Mouse (Mus musculus) ES-E14 (cell line): Measurements from ENCODE around the gene Mlkl. TPM values are rescaled to one million over a fixed set of nuclear protein-coding genes. Genes with fewer than 3 reads are reported as not detected.

Experiments
- DNase-seq: peaks from one replicate; pipeline ENCODE4 v3.0.0-alpha.2; 2013; ENCODE audit warnings: low read depth, low spot score
- H3K27ac ChIP-seq: 2 replicates; pipeline ENCODE4 v1.5.1; 2012; ENCODE audit warnings: low read depth, mild to moderate bottlenecking, low read length, moderate library complexity, mixed read lengths; ENCODE audit not compliant: poor library complexity, insufficient read depth, severe bottlenecking
- H3K36me3 ChIP-seq: 2 replicates; pipeline ENCODE4 v1.6.1; 2012; ENCODE audit warnings: mild to moderate bottlenecking, low read length, moderate library complexity, mixed read lengths; ENCODE audit not compliant: control insufficient read depth, poor library complexity, insufficient read depth, severe bottlenecking
- H3K4me1 ChIP-seq, 2 experiments: fragments of 150-350 bp in 1 of 2; sonication (generic) in 1 of 2; 2 replicates each; pipeline ENCODE4 v1.6.1; 2012; ENCODE audit warnings: low read length in 2 of 2, mild to moderate bottlenecking in 1 of 2, mixed read lengths in 1 of 2; ENCODE audit not compliant: control insufficient read depth in 2 of 2, insufficient read depth in 2 of 2, poor library complexity in 1 of 2
- H3K4me3 ChIP-seq, 2 experiments: fragments of 150-350 bp in 1 of 2; sonication (generic) in 1 of 2; 2 replicates each; pipeline ENCODE4 v1.5.1; 2012; ENCODE audit warnings: low read length in 2 of 2, low read depth in 1 of 2, mild to moderate bottlenecking in 1 of 2, mixed read lengths in 1 of 2; ENCODE audit not compliant: insufficient read depth in 1 of 2, poor library complexity in 1 of 2, severe bottlenecking in 1 of 2
- H3K9ac ChIP-seq: 2 replicates; pipeline ENCODE4 v1.6.1; 2012; ENCODE audit warnings: low read depth, mild to moderate bottlenecking, low read length, mixed read lengths; ENCODE audit not compliant: poor library complexity, insufficient read depth, severe bottlenecking
- H3K9me3 ChIP-seq: fragments of 150-350 bp; sonication (generic); 2 replicates; pipeline ENCODE4 v1.6.1; 2012; ENCODE audit warnings: low read depth, mild to moderate bottlenecking, low read length; ENCODE audit not compliant: control insufficient read depth, insufficient read depth
- CHD2 ChIP-seq: IDR thresholded peaks from 2 replicates; pipeline ENCODE4 v1.6.1; 2014; ENCODE audit warnings: mild to moderate bottlenecking, low read depth, low read length, inconsistent platforms
- HCFC1 ChIP-seq: IDR thresholded peaks from 2 replicates; pipeline ENCODE4 v1.6.1; 2012; ENCODE audit warnings: low read length, inconsistent platforms, borderline replicate concordance; ENCODE audit not compliant: insufficient read depth
- MAFK ChIP-seq: IDR thresholded peaks from 2 replicates; pipeline ENCODE4 v1.6.1; 2014; ENCODE audit warnings: mild to moderate bottlenecking, low read depth, low read length, inconsistent platforms; ENCODE audit not compliant: insufficient read depth
- ZC3H11A ChIP-seq: IDR thresholded peaks from 2 replicates; pipeline ENCODE4 v1.6.1; 2012; ENCODE audit warnings: low read depth, mild to moderate bottlenecking, inconsistent platforms, low read length, borderline replicate concordance
- ZNF384 ChIP-seq: IDR thresholded peaks from 2 replicates; pipeline ENCODE4 v1.6.1; 2012; ENCODE audit warnings: low read depth, low read length, inconsistent platforms
- in situ Hi-C, 2 experiments: fragments of 600-800 bp; cut with MboI; formaldehyde crosslinking; loops; one replicate each; pipeline ENCODE4 v1.15.1; 2025; ENCODE audit warnings: low sequenced_read_pairs in 2 of 2, inconsistent platforms in 1 of 2; ENCODE audit not compliant: unreplicated experiment in 2 of 2
- total RNA-seq: library from RNA; depleted of rRNA; stranded (reverse); fragments of 300-350 nt; gene quantifications from 2 replicates; pipeline ENCODE4 v1.2.3, GENCODE M21; 2012

The Mlkl gene
- total RNA-seq, 1 experiment = 1.2 TPM

DNA sequence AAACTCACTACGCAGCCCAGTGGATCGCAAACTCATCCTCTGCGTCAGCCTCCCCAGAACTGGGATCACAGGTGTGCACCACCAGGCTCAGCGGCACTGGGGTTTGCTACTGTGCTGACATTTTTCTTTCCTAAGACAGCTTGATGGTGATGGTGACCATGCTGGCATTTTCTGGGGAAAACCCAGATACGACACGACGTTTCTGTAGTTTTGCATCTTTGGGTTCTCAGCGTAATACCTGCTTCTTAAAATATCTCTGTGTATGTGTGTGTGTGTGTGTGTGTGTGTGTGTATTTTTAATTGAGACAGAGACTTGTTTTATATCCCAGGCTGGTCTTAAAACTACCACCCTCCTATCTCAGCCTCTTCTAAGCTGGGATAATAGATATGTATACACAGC lies 29.4 kb upstream of the Mlkl start:
- Histone ChIP-seq H3K9ac (0 out of 2 replicates have a peak overlapping the region, but pooled peaks have one; percentile 12), H3K27ac (no peak overlapping the region), H3K4me3 (0 out of 4 replicates have a peak overlapping the region, but pooled peaks of 1 of the 2 experiments have one; percentile 39), H3K36me3 (no peaks in the 10 kb centered on the region), H3K4me1 (0 out of 4 replicates have a peak, but pooled peaks cover 0 to 2% of the 10 kb centered on the region in 2 experiments), H3K9me3 (no peaks in the 10 kb centered on the region; the same call in 1 of the 2 replicates)
- no peak for TF ChIP-seq MAFK
- no peak for TF ChIP-seq HCFC1
- TF ChIP-seq ZC3H11A = no peak
- no peak for TF ChIP-seq CHD2
- TF ChIP-seq ZNF384 = no peak
- in situ Hi-C loops = no loop called here
- DNase-seq = no peak

GRCm38 (mm10) chr8:111366610-111367234 lies 28.7 kb upstream of the Mlkl start:
- in situ Hi-C loops = no loop called here

DNA sequence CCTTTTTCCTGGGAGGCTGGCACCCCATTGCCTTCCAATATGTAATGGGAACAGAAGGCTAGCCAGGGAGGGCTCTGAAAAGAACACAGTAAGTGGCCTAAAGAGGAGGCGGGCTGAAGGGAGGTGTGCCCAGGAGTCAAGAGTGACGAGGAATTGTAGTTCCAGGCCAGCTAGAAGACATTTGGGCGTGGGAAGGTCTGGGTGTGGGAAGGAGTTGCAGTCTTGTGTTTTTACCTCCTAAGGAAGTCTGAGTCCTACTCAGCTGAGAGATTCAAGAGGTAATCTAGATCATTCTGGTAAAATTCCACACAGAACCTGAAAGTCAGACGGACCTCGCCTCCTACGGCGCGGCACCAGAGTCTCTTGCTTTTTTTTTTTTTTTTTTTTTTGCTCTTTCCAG lies 25.5 kb upstream of the Mlkl start:
- no peaks in the 10 kb centered on the region for H3K36me3 ChIP-seq
- no peak for DNase-seq
- no peak overlapping the region for H3K9ac ChIP-seq
- TF ChIP-seq CHD2 = no peak
- 0 out of 2 replicates have a peak, but pooled peaks have one; percentile 57 for TF ChIP-seq ZNF384
- no peaks in the 10 kb centered on the region; the same call in 1 of the 2 replicates for H3K9me3 ChIP-seq
- in situ Hi-C loops = no loop called here
- 0 out of 4 replicates have a peak, but pooled peaks cover 0 to 2% of the 10 kb centered on the region in 2 experiments for H3K4me1 ChIP-seq
- H3K27ac ChIP-seq = no peak overlapping the region
- H3K4me3 ChIP-seq = no peak overlapping the region

More at GRCm38 (mm10) chr8:111366610-111367234, 28.7 kb upstream of the Mlkl start:
- H3K4me3 ChIP-seq = 0 out of 4 replicates have a peak overlapping the region, but pooled peaks of 1 of the 2 experiments have one; percentile 39
- no peak for TF ChIP-seq HCFC1
- no peak for TF ChIP-seq ZC3H11A
- no peaks in the 10 kb centered on the region for H3K36me3 ChIP-seq
- H3K9me3 ChIP-seq = no peaks in the 10 kb centered on the region; the same call in 1 of the 2 replicates
- H3K9ac ChIP-seq = 0 out of 2 replicates have a peak overlapping the region, but pooled peaks have one; percentile 12
- H3K27ac ChIP-seq = no peak overlapping the region
- DNase-seq = peak; percentile 15
- 0 out of 4 replicates have a peak, but pooled peaks cover 0 to 2% of the 10 kb centered on the region in 2 experiments for H3K4me1 ChIP-seq

DNA sequence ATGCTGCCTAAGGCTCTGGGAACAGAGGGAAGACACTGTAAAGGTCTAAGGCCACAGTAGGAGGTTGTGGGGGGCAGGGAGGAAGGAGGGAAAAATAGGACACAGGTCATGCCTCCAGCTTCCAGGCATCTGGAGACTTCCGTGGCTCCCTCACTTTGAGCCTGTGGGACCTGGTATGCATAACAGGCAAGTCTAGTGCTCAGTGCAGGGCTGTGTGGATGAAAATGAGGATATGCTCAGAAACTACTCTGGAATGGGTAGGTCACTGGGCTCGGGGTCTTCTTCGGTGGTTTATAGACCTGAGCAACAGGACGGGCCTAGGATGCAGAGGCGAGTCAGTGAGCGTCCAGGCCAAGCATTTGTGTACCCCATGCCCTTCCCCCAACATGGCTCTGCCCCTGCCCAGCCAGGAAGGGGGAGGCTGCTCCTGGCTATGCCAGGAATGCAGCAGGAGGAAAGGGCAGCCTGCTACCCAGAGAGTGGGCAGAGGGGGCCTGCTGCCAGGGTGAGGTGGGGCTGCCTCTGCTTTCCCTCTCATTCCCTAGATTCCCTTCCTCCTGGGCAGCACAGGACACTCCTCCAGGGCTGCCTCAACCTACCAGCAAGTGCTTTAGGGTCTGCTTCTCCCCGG lies 22.7 kb upstream of the Mlkl start:
- TF ChIP-seq MAFK (no peak), CHD2 (no peak), ZC3H11A (no peak), ZNF384 (no peak), HCFC1 (no peak)
- H3K9ac ChIP-seq = no peak overlapping the region
- H3K27ac ChIP-seq = no peak overlapping the region
- no peaks in the 10 kb centered on the region for H3K36me3 ChIP-seq
- in situ Hi-C loops = no loop called here
- H3K4me3 ChIP-seq = no peak overlapping the region
- H3K9me3 ChIP-seq = no peaks in the 10 kb centered on the region
- DNase-seq = no peak
- no peaks in the 10 kb centered on the region for H3K4me1 ChIP-seq

DNA sequence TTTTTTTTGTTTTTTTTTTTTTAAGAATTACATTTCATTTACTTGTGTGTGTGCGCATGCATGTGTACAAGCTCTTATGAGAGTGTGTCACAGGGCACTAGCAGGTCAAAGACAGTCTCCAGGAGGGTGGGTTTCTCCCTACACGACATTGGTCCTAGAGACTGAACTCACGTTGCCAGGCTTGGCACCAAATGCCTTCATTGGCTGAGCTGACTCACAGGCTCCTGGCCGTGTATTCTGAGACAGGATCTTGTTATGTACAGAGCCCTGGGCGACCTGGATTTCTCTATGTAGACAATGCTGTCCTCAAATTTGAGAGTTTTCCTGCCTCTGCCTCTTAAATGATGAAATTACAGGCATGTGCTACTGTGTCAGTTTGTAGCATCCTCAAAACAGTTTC lies 22.0 kb upstream of the Mlkl start:
- in situ Hi-C loops = no loop called here
- no peak overlapping the region for H3K27ac ChIP-seq
- no peaks in the 10 kb centered on the region for H3K9me3 ChIP-seq
- H3K4me3 ChIP-seq = no peak overlapping the region
- no peak overlapping the region for H3K9ac ChIP-seq
- H3K4me1 ChIP-seq = no peaks in the 10 kb centered on the region
- no peak for DNase-seq
- no peaks in the 10 kb centered on the region for H3K36me3 ChIP-seq
- TF ChIP-seq MAFK (no peak), HCFC1 (no peak), ZNF384 (no peak), ZC3H11A (no peak), CHD2 (no peak)
